Mouse (Mus musculus) embryonic facial prominence, embryonic 11.5 days (tissue): ENCODE measurements at regions not wholly inside any gene's neighbourhood (a gene's known extent, or its start where the extent isn't known, plus 50 kb on each side); places are given as distances from the start of the nearest gene placed in this dataset.

Experiments used
- ATAC-seq: fragments of 200-750 bp; cut with Nextera tagmentation; replicated peaks from 2 replicates; pipeline ENCODE4 v1.8.0; 2017; ENCODE audit warnings: low read depth; ENCODE audit not compliant: insufficient number of reproducible peaks, low FRiP score, low TSS enrichment
- DNase-seq: peaks from one replicate; pipeline ENCODE4 v3.0.0-alpha.2; 2015; ENCODE audit warnings: low spot score
- H3K27ac ChIP-seq: fragments of 300-500 bp; sonication (generic); replicated peaks from 2 replicates; pipeline ENCODE4 v1.5.1; 2014; ENCODE audit warnings: mild to moderate bottlenecking, low read depth, low read length, control low read depth
- H3K27me3 ChIP-seq: fragments of 300-500 bp; sonication (generic); 2 replicates; pipeline ENCODE4 v1.6.1; 2014; ENCODE audit warnings: mild to moderate bottlenecking, low read length, moderate library complexity, mixed read lengths; ENCODE audit not compliant: control insufficient read depth, insufficient read depth
- H3K36me3 ChIP-seq: fragments of 300-500 bp; sonication (generic); replicated peaks from 2 replicates; pipeline ENCODE4 v1.6.1; 2014; ENCODE audit warnings: low read depth, mild to moderate bottlenecking, low read length, moderate library complexity, mixed read lengths; ENCODE audit not compliant: control insufficient read depth, insufficient read depth
- H3K4me1 ChIP-seq: fragments of 300-500 bp; sonication (generic); 2 replicates; pipeline ENCODE4 v1.6.1; 2014; ENCODE audit warnings: low read length, mixed read lengths; ENCODE audit not compliant: control insufficient read depth, insufficient read depth
- H3K4me2 ChIP-seq: fragments of 300-500 bp; sonication (generic); 2 replicates; pipeline ENCODE4 v1.6.1; 2014; ENCODE audit warnings: low read depth, mild to moderate bottlenecking, control low read depth, low read length, moderate library complexity
- H3K4me3 ChIP-seq: fragments of 300-500 bp; sonication (generic); 2 replicates; pipeline ENCODE4 v1.5.1; 2014; ENCODE audit warnings: low read depth, low read length, control low read depth
- H3K9ac ChIP-seq: fragments of 300-500 bp; sonication (generic); replicated peaks from 2 replicates; pipeline ENCODE4 v1.6.1; 2014; ENCODE audit warnings: mild to moderate bottlenecking, control low read depth, low read length
- H3K9me3 ChIP-seq: fragments of 300-500 bp; sonication (generic); replicated peaks from 2 replicates; pipeline ENCODE4 v1.6.1; 2016; ENCODE audit warnings: mild to moderate bottlenecking, low read length, inconsistent platforms, mixed read lengths; ENCODE audit not compliant: control insufficient read depth
- WGBS: fragments of 180-500 bp; shearing (Covaris S2); extraction: QIAGEN DNeasy Blood & Tissue Kit; methylation state at CpG from one replicate; pipeline ENCODE4 v1.1.7; 2014; 5-methylcytosine and 5-hydroxymethylcytosine counted together

DNA sequence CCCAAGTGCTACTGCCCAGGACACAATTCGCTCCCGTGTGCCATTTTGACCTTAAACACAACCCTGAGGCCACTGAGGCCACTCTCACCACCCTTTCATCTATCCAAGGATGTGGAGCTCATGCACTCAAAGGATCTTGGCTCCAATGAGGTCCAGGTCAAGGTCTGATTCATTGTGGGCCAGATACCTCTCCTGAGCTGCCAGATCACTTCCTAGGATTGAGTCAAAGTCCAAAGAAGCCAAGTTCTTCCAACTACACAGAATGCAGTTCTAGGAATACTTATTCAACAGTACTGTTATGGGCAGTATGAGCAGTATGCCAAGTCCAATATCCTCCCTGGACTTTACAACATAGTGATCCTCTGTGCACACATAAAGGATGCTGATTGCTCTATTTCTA, 304.9 kb downstream of the Inhba start:
- no peak for ATAC-seq

GRCm38 (mm10) chr13:16317412-16317811, 305.8 kb downstream of the Inhba start:
- Histone ChIP-seq H3K27ac (no peak overlapping the region), H3K27me3 (no peaks in the 10 kb centered on the region), H3K4me3 (no peak overlapping the region), H3K9me3 (no peaks in the 10 kb centered on the region), H3K9ac (no peak overlapping the region), H3K4me2 (no peak overlapping the region), H3K4me1 (no peaks in the 10 kb centered on the region), H3K36me3 (no peaks in the 10 kb centered on the region)
- ATAC-seq (0 out of 2 replicates have a peak, but pooled peaks have one; percentile 29), DNase-seq (peak; percentile 20)
- WGBS: 45% methylated on average over 3 of the region's 3 CpGs

More for the DNA sequence above, 304.9 kb downstream of the Inhba start:
- Histone ChIP-seq H3K9ac (no peak overlapping the region), H3K9me3 (no peaks in the 10 kb centered on the region), H3K4me1 (no peaks in the 10 kb centered on the region), H3K36me3 (no peaks in the 10 kb centered on the region), H3K4me2 (no peak overlapping the region), H3K27ac (no peak overlapping the region), H3K27me3 (no peaks in the 10 kb centered on the region), H3K4me3 (no peak overlapping the region)
- no peak for DNase-seq
- 91% methylated on average over 2 of the region's 2 CpGs for WGBS

DNA sequence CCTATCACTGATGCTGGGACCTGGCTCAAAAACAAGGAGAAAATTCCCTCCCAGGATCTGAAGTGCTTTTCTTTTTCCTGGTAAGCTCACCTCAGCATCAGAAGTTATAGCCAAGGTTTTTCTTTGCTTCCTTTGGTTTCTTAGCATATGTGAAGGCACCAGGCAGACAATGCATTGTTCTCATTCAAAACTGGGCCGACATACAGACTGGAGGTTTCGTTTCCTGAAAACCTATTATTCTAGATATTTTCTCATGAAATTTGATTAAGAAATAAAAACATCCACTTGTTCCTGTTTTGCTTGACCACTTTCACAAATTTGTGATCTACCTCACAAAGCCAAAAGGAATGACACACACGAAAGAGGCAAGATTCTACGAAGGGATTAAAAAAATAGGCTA, 308.7 kb downstream of the Inhba start:
- Histone ChIP-seq H3K27ac (no peak overlapping the region), H3K9ac (no peak overlapping the region), H3K4me2 (no peak overlapping the region), H3K4me3 (no peak overlapping the region), H3K9me3 (no peaks in the 10 kb centered on the region), H3K36me3 (no peaks in the 10 kb centered on the region), H3K4me1 (no peaks in the 10 kb centered on the region), H3K27me3 (no peaks in the 10 kb centered on the region)
- WGBS: 74% methylated on average over 4 of the region's 4 CpGs
- ATAC-seq (no peak), DNase-seq (no peak)

GRCm38 (mm10) chr13:16325661-16326060, 314.0 kb downstream of the Inhba start:
- H3K9me3 ChIP-seq: no peaks in the 10 kb centered on the region
- no peak for ATAC-seq
- no peak overlapping the region for H3K4me2 ChIP-seq

GRCm38 (mm10) chr13:16341727-16342126, 330.1 kb downstream of the Inhba start:
- DNase-seq (no peak), ATAC-seq (no peak)
- Histone ChIP-seq H3K9me3 (no peaks in the 10 kb centered on the region), H3K27ac (no peak overlapping the region), H3K27me3 (no peaks in the 10 kb centered on the region), H3K4me1 (no peaks in the 10 kb centered on the region), H3K36me3 (no peaks in the 10 kb centered on the region), H3K4me2 (no peak overlapping the region), H3K9ac (no peak overlapping the region), H3K4me3 (no peak overlapping the region)
- WGBS: 83% methylated on average over 1 of the region's 1 CpGs

More at GRCm38 (mm10) chr13:16325661-16326060, 314.0 kb downstream of the Inhba start:
- Histone ChIP-seq H3K36me3 (no peaks in the 10 kb centered on the region), H3K4me3 (no peak overlapping the region), H3K27ac (no peak overlapping the region), H3K9ac (no peak overlapping the region), H3K4me1 (no peaks in the 10 kb centered on the region), H3K27me3 (no peaks in the 10 kb centered on the region)
- no peak for DNase-seq
- 88% methylated on average over 2 of the region's 2 CpGs for WGBS

GRCm38 (mm10) chr13:16342171-16342570, 330.5 kb downstream of the Inhba start:
- no peak overlapping the region for H3K9ac ChIP-seq
- no peak for ATAC-seq
- no peaks in the 10 kb centered on the region for H3K36me3 ChIP-seq
- no peaks in the 10 kb centered on the region for H3K27me3 ChIP-seq
- no peak overlapping the region for H3K4me3 ChIP-seq
- no peaks in the 10 kb centered on the region for H3K9me3 ChIP-seq
- no peak overlapping the region for H3K4me2 ChIP-seq
- 66% methylated on average over 4 of the region's 4 CpGs for WGBS
- H3K27ac ChIP-seq: no peak overlapping the region
- H3K4me1 ChIP-seq: no peaks in the 10 kb centered on the region
- no peak for DNase-seq

- H3K27me3 ChIP-seq: no peaks in the 10 kb centered on the region
- no peak for DNase-seq
- H3K4me2 ChIP-seq: no peak overlapping the region
- ATAC-seq: no peak
- no peak overlapping the region for H3K4me3 ChIP-seq
- H3K9ac ChIP-seq: no peak overlapping the region
- 85% methylated on average over 4 of the region's 4 CpGs for WGBS
- H3K9me3 ChIP-seq: no peaks in the 10 kb centered on the region
- H3K4me1 ChIP-seq: no peaks in the 10 kb centered on the region
- H3K36me3 ChIP-seq: no peaks in the 10 kb centered on the region
- H3K27ac ChIP-seq: no peak overlapping the region
Measured at GRCm38 (mm10) chr13:16343280-16343945, 331.8 kb downstream of the Inhba start.

- no peak for ATAC-seq
- no peaks in the 10 kb centered on the region for H3K36me3 ChIP-seq
Measured at GRCm38 (mm10) chr13:16349353-16349752, 337.7 kb downstream of the Inhba start.

More at GRCm38 (mm10) chr13:16349353-16349752, 337.7 kb downstream of the Inhba start:
- H3K9me3 ChIP-seq: no peaks in the 10 kb centered on the region
- H3K4me1 ChIP-seq: no peaks in the 10 kb centered on the region
- DNase-seq: no peak
- H3K27ac ChIP-seq: no peak overlapping the region
- 20% methylated on average over 1 of the region's 1 CpGs for WGBS
- no peaks in the 10 kb centered on the region for H3K27me3 ChIP-seq
- H3K9ac ChIP-seq: no peak overlapping the region
- no peak overlapping the region for H3K4me2 ChIP-seq
- H3K4me3 ChIP-seq: no peak overlapping the region
